Mouse (Mus musculus) embryo, embryonic 11 days (tissue): ENCODE measurements at regions not wholly inside any gene's neighbourhood (a gene's known extent, or its start where the extent isn't known, plus 50 kb on each side); places are given as distances from the start of the nearest gene placed in this dataset.
A peak's percentile ranks its signal among the peaks of the same experiment; 100 is the strongest.

ENCODE experiments used
- DNase-seq: peaks from one replicate; pipeline ENCODE4 v3.0.0-alpha.2; 2015

DNA sequence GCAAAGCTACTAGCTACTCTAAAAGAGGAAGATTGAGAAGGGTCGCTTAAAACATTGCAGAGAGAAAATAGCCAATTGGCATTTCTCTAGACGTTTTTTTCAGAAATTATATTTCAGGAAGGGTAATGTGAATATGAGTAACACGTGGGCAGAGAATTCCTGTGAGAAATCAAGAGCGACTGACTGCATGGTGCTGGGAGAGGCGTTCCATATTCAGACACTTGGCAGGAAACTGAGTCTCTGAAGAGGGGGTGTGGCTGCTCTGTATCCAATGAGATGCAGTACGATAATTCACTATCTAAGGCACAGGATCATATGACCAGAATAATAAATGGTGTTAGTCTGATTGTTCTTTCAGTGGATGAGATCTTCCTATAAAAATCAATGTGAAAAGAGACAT is 252.5 kb downstream of the Pcdh18 start:
- no peak for DNase-seq

DNA sequence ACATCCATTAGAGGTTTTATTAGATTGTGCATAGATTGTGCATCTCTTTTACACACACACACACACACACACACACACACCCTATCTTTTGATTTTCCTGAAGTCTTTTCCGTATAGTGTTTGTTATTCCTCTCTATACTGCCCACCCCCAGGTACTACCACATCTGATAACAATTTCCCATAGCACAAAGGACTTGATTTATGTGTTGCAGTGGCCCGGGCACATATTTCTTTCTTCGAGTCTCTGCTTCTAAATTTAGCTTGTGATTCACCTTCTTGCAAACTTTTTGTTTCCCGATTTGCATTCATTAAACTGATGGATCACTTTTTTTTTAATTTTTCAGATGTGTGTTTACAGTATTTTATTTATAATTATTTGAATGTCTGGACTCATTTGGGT is 254.8 kb downstream of the Pcdh18 start:
- DNase-seq, result peak; percentile 9

DNA sequence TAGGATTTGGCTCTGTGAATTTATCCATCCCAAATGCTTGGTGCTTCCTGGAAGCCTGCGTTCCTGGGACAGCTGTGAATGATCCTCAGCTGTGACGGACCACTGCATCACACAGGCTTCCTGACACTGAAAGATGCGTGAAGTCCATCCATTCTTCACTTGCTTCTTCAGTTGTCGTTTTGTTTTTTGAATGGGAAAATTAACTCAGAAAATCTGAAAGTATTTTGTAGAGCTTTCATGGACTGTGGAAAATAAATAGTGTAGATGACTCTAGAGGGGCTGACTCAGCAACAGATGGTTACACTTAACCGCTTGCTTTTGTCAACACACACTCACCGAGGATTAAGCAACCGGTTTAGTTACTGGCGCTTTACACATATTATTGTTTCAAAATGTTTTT is 272.0 kb downstream of the Pcdh18 start:
- peak; percentile 39 for DNase-seq
